Mouse (Mus musculus): ENCODE data around the gene Foxb1. TPM values are rescaled to one million over a fixed set of nuclear protein-coding genes. Genes with fewer than 3 reads are reported as not detected.

Gene Foxb1
- not detected in 2 replicates for polyA plus RNA-seq (2016; fragmentation: Nextera tagmentation; extraction: Ambion mirVana)

DNA sequence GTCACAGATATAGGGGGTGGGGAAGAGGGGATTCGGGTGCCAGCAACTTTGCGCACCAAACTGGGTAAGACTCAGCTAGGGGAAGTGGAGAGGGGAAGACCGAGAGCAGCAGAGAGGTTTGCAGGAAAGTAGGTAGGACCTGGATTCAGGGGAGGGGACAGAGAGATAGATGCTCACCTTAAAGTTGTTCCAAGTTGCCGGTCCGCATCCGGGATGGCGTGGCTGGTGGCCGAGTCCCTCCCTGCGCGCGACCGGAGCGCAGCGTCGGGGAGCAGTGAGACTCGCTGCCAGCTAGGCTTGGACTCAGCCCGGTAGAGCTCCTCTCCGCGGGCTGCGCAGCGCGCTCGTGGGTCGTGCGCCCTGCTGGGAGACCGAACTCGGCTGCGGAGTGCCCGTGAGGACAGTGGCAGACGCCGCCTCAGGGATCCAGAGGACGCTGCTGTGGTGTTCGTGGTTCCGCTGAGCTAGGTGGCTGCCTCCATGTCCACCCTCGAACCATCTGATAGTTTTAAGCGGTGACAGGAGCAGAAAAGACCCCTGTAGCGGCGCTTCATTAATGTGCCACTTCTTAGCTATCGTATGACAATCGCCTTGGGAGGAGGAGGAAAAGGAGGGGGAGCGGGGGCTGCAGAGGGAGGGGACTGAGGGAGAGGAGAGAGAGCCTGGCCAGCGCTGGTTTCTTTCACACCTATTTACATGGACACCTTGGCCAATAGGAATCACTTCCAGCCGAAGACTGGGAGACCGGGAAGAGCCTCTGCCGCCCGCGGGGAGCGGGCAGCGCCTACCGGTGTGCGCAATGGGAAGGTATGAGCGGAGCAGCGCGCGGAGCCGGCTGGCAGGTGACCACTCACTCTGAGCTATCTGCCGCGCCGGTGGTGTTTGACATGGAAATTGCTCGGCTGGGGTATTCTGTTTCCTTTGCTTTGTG is at the start of gene Foxb1:
Gene Foxb1 (minus strand): TSS at position 570 of the 931 bp plus-strand sequence.
- ATAC-seq (ENCODE audit: insufficient number of reproducible peaks, low FRiP score): no peak
- Histone ChIP-seq H3K4me3 (peak within 1 kb of the TSS; percentile 10; the same call in 1 of the 2 replicates), H3K4me2 (peak within 1 kb of the TSS; percentile 8), H3K9ac (no peak within 1 kb of the TSS), H3K36me3 (no peaks in the 10 kb centered on the region), H3K9me3 (replicated peaks) (no peaks in the 10 kb centered on the region), H3K4me1 (replicated peaks) (peaks cover 17% of the 10 kb centered on the region; the same call in 1 of the 2 replicates), H3K27ac (ENCODE audit: poor library complexity, severe bottlenecking) (no peak within 1 kb of the TSS), H3K27me3 (replicated peaks) (peaks cover 90% of the 10 kb centered on the region)
- WGBS: under 1% methylated on average over 60 of the region's 60 CpGs

DNA sequence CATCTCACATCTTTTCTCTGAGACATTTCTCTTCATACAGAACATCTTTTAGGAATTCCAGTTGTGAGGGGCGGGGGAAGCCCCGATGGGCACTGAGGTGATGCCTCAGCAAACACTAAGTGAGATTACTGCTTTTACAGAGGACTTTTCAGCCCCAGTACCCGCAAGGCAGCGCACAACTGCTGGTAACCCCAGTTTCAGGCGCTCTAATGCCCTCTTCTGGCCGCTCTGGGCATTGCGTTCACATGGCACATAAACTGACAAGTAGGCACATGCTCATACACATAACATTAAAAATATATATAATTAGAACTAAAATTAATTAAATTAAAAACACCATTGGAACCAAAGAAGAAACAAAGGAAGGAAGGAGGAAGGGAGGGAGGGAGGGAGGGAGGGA is 29.8 kb upstream of the Foxb1 start:
- Histone ChIP-seq H3K27ac (ENCODE audit: poor library complexity, severe bottlenecking) (no peak overlapping the region), H3K27me3 (replicated peaks) (0 out of 2 replicates have a peak, but pooled peaks cover 7% of the 10 kb centered on the region), H3K4me3 (no peak overlapping the region), H3K4me1 (replicated peaks) (no peaks in the 10 kb centered on the region), H3K36me3 (no peaks in the 10 kb centered on the region), H3K9ac (no peak overlapping the region), H3K4me2 (no peak overlapping the region), H3K9me3 (replicated peaks) (0 out of 2 replicates have a peak, but pooled peaks cover 3% of the 10 kb centered on the region)
- ATAC-seq (ENCODE audit: insufficient number of reproducible peaks, low FRiP score): no peak
- WGBS: 55% methylated on average over 7 of the region's 7 CpGs

DNA sequence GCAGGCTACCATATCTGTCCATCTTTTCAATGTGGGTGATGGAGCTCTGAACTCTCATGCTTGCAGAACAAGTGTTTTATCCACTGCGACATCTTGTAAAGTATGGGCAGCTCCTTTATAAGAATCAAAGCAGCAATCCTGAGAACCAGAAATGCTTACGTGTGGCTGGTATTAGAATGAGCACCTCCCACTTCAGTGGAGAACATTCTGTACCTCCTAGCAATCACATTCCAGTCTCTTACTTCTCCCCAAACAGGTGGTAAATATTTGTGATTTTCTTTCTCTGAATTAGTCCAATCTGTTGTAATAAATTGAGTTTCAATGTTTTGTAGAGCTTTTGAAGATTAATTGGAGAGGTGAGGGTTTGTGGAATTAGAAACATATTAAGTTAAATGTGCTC is 19.3 kb upstream of the Foxb1 start:
- Histone ChIP-seq H3K9ac (no peak overlapping the region), H3K27me3 (replicated peaks) (peaks cover 20% of the 10 kb centered on the region), H3K4me3 (no peak overlapping the region), H3K27ac (ENCODE audit: poor library complexity, severe bottlenecking) (no peak overlapping the region), H3K4me2 (no peak overlapping the region), H3K9me3 (replicated peaks) (no peaks in the 10 kb centered on the region), H3K4me1 (replicated peaks) (no peaks in the 10 kb centered on the region), H3K36me3 (no peaks in the 10 kb centered on the region)
- no peak for ATAC-seq (ENCODE audit: insufficient number of reproducible peaks, low FRiP score)
- WGBS: 73% methylated on average over 2 of the region's 2 CpGs

DNA sequence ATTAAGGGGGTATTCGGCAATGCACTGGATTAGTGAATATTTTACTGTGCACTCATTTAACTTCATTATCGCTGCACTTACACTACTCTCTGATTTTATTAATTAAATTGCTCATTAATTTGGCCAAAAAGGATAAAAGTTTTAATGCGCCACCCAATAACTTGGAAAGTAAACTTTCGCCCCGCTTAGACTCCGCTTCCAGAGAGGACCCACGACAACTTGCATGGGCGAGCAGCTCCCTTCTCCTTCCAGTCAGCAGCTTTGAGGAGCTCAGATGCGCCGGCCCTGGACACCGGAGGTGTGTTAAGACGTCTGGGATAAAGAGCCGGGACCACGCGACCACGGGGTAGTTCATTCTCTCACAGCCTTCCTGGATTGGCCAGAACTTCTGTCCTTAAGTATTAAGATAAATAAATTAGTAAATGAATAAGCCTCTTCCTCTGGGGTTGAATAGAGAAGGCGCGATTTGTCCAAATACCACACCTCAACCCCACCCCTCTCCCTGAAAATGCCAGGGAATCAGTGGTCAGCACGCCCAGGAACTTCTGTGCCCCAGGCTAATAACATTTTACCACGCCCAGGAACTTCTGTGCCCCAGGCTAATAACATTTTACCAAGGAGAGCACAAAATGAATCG is 9.3 kb upstream of the Foxb1 start:
- Histone ChIP-seq H3K4me3 (no peak overlapping the region), H3K4me1 (replicated peaks) (no peaks in the 10 kb centered on the region), H3K27ac (ENCODE audit: poor library complexity, severe bottlenecking) (no peak overlapping the region), H3K27me3 (replicated peaks) (peaks cover 92% of the 10 kb centered on the region), H3K9ac (no peak overlapping the region), H3K4me2 (no peak overlapping the region), H3K36me3 (no peaks in the 10 kb centered on the region), H3K9me3 (replicated peaks) (no peaks in the 10 kb centered on the region)
- ATAC-seq (ENCODE audit: insufficient number of reproducible peaks, low FRiP score): no peak
- WGBS: 4% methylated on average over 21 of the region's 21 CpGs

DNA sequence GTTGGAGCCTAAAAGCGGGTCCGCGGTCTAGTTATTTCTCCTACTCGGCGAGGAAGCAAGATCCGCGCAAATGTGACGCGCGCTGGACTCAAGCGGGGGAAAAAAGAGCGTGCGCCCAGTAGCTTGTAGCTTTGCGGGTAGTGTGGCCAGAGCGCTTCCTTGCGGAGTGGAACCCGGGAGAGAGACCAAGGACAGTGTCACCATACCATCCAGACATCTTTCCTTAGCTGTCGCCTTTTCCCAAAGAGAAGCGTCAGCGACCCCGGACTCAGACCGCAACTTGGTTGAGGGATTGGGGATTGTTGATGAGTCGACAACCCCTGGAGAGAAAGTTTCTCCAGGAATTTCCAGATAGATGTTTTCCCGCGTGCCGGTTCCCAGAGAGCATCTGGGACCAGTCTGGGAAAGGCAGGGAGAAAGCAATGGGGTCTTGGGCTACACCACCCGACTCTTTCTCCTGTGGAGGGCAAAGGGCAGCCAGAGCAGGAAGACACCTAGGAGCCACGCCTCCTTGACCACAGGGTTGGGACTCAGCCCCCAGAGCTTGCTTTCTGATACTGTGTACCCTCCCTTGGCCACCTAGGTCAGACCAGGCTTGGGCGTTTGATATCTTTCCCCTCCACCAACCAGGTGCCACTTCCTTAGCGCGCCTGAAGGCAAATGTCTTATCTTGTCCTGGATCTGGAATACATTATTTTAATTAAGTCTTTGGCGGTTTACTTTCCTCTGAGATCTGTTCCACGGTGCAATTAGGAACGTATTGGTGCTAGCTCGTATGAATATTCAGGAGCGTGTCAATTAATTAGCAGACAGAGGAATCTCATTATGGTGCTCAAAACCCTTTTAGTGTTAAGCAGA is 8.6 kb upstream of the Foxb1 start:
- Histone ChIP-seq H3K9ac (no peak overlapping the region), H3K4me1 (replicated peaks) (0 out of 2 replicates have a peak, but pooled peaks cover 2% of the 10 kb centered on the region), H3K27me3 (replicated peaks) (peaks cover 94% of the 10 kb centered on the region), H3K4me3 (no peak overlapping the region), H3K9me3 (replicated peaks) (no peaks in the 10 kb centered on the region), H3K27ac (ENCODE audit: poor library complexity, severe bottlenecking) (no peak overlapping the region), H3K36me3 (no peaks in the 10 kb centered on the region), H3K4me2 (no peak overlapping the region)
- WGBS: under 1% methylated on average over 36 of the region's 36 CpGs
- no peak for ATAC-seq (ENCODE audit: insufficient number of reproducible peaks, low FRiP score)

DNA sequence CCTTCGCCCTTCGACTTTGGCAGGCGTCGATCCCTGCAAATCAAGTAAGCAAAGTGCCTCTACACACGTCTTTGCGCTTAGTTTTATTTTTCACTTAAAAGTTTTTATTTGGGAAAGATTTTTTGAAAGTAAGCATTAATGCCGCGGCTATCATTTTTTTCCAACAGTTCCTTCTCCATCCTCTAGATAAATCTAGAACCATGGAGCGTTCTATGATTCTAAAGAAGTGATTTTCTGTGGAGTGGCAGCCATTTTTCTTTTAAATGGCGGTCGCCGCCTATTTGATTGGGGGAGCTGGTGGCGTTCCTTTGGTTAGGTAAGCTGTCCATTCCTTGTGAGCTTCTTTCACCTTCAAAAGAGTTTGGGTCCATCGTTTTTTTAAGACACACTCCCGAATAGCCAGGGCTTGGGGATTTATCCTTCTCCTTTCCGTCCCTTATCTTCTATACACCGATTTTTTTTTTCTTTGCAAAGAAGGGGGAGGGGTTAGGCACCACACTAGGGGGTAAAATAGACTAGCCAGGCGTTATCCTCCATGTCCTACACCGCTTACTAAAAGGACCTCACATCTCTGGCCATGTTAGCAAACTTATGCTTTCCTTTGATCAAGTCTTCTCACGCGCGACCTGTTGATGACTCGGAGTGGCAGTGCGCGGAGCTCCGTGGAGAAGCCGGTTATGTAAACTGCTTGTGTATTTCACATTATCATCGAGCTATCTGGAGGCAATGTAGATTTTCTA is 7.6 kb upstream of the Foxb1 start:
- no peak for ATAC-seq (ENCODE audit: insufficient number of reproducible peaks, low FRiP score)
- H3K4me3 ChIP-seq: no peak overlapping the region
- H3K36me3 ChIP-seq: no peaks in the 10 kb centered on the region
- H3K9me3 ChIP-seq (replicated peaks): no peaks in the 10 kb centered on the region
- WGBS: 1% methylated on average over 28 of the region's 28 CpGs
- H3K27ac ChIP-seq (ENCODE audit: poor library complexity, severe bottlenecking): no peak overlapping the region
- H3K4me2 ChIP-seq: no peak overlapping the region
- H3K9ac ChIP-seq: no peak overlapping the region
- 0 out of 2 replicates have a peak, but pooled peaks cover 3% of the 10 kb centered on the region for H3K4me1 ChIP-seq (replicated peaks)
- peaks cover 94% of the 10 kb centered on the region for H3K27me3 ChIP-seq (replicated peaks)

DNA sequence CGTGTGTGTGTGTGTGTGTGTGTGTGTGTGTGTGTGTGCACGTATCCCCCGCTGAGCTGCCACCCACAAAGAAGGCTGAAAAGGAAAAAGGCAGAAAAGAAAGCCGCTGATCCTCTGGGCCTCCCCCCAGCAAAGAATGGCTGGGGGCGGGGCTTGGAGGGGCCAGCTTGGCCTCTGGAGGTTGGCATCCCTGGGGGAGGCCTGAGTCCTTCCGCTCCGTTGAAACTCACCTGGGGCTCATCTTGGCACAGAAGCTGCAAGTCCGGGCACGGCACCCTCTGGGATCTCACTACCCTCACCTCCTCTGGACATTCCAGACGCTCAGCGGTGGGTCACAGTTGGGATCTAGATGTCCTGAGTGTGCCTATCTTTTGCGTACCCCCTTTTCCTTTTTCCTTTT is 6.7 kb upstream of the Foxb1 start:
- WGBS: 0% methylated on average over 9 of the region's 12 CpGs
- H3K27ac ChIP-seq (ENCODE audit: poor library complexity, severe bottlenecking): no peak overlapping the region
- H3K4me1 ChIP-seq (replicated peaks): 0 out of 2 replicates have a peak, but pooled peaks cover 3% of the 10 kb centered on the region
- H3K36me3 ChIP-seq: no peaks in the 10 kb centered on the region
- no peak overlapping the region for H3K4me2 ChIP-seq
- peaks cover 94% of the 10 kb centered on the region for H3K27me3 ChIP-seq (replicated peaks)
- no peak for ATAC-seq (ENCODE audit: insufficient number of reproducible peaks, low FRiP score)
- no peak overlapping the region for H3K4me3 ChIP-seq
- H3K9me3 ChIP-seq (replicated peaks): no peaks in the 10 kb centered on the region
- H3K9ac ChIP-seq: no peak overlapping the region

DNA sequence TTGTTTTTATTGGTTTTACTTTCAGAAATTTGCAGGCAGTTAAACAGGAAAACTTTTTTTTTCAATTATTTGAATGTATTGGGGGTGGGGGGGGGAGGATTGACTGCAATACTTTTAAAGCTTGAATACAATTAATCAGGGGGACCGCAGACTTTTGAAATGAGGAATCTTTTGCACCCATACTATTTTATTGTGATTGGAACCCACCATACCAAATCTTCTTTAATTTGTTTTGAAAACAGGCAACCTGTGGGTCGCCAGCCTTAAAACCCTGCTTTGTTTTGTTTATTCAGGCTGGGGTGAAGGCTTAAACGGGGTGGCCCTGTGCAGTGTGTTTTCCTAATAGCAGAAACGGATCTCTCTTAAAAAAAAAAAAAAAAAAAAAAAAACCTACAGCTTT is 6.2 kb upstream of the Foxb1 start:
- Histone ChIP-seq H3K4me1 (replicated peaks) (0 out of 2 replicates have a peak, but pooled peaks cover 3% of the 10 kb centered on the region), H3K27me3 (replicated peaks) (peaks cover 94% of the 10 kb centered on the region), H3K9me3 (replicated peaks) (no peaks in the 10 kb centered on the region), H3K4me2 (no peak overlapping the region), H3K27ac (ENCODE audit: poor library complexity, severe bottlenecking) (no peak overlapping the region), H3K4me3 (no peak overlapping the region), H3K9ac (no peak overlapping the region), H3K36me3 (no peaks in the 10 kb centered on the region)
- ATAC-seq (ENCODE audit: insufficient number of reproducible peaks, low FRiP score): no peak
- 0% methylated on average over 4 of the region's 4 CpGs for WGBS

- ATAC-seq (ENCODE audit: insufficient number of reproducible peaks, low FRiP score): no peak
- 1% methylated on average over 8 of the region's 8 CpGs for WGBS
These were observed 5.6 kb upstream of the Foxb1 start for GRCm38 (mm10) chr9:69766301-69766700.

DNA sequence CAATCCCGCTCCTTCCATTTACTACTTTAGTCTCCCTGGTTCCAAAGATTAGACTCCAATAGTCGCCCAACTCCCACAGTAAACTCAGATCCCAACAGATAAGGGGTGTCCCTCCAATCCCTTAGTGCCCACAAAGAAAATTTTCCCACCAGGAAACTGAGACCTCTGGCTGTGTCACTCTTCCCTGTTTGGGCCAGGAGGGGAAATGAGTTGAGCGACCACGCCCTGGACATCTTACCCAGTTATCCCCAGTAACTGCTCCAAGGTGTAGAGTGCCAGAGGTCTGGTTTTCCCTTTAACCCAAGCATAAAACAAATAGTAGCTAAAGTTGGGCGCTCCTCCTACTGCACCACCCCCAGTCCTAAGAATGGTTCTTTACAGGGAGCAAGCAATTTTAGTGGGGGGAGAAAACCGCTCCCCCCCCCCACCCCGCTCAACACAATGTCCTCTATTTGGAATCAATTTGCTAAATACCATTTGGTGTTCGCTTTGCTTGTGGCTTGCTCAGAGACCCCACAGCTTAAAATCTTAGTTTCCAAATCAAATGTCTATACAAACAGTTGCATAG is 4.8 kb upstream of the Foxb1 start:
- no peak for ATAC-seq (ENCODE audit: insufficient number of reproducible peaks, low FRiP score)
- Histone ChIP-seq H3K27me3 (replicated peaks) (peaks cover 95% of the 10 kb centered on the region), H3K4me2 (no peak overlapping the region), H3K27ac (ENCODE audit: poor library complexity, severe bottlenecking) (no peak overlapping the region), H3K4me1 (replicated peaks) (0 out of 2 replicates have a peak, but pooled peaks cover 9% of the 10 kb centered on the region), H3K9ac (no peak overlapping the region), H3K9me3 (replicated peaks) (no peaks in the 10 kb centered on the region), H3K4me3 (no peak overlapping the region), H3K36me3 (no peaks in the 10 kb centered on the region)
- 4% methylated on average over 8 of the region's 8 CpGs for WGBS

More at GRCm38 (mm10) chr9:69766301-69766700, 5.6 kb upstream of the Foxb1 start:
- Histone ChIP-seq H3K4me2 (no peak overlapping the region), H3K36me3 (no peaks in the 10 kb centered on the region), H3K4me1 (replicated peaks) (0 out of 2 replicates have a peak, but pooled peaks cover 3% of the 10 kb centered on the region), H3K4me3 (no peak overlapping the region), H3K9me3 (replicated peaks) (no peaks in the 10 kb centered on the region), H3K9ac (no peak overlapping the region), H3K27me3 (replicated peaks) (peaks cover 94% of the 10 kb centered on the region), H3K27ac (ENCODE audit: poor library complexity, severe bottlenecking) (no peak overlapping the region)
